Mouse (Mus musculus): Measurements from ENCODE around the gene Srsf6.

Srsf6 gene

DNA sequence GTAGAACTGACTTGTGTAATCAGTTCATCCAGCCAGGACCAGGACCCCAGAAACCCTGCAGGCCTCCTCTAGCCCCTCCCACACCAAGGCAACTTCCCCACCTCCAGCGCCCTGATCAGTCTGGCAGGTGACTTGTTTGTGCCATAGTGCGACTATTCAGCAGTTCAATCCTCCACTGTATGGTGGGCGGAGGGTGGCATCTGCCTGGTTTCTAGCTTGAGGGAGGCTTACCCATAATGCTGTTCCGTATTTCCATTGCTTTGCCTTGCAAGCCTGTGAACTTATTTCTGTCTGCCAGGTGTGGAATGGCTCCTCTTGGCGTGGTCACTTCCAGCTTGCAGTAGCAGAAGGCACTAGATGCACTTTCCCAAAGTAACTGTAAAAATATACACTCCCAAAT, 8.5 kb upstream of the Srsf6 start:
- no peak for DNase-seq (ENCODE audit: low read depth, low spot score)
- no peaks in the 10 kb centered on the region for H3K36me3 ChIP-seq (ENCODE audit: control insufficient read depth, insufficient read depth, low read length, poor library complexity, severe bottlenecking)
- H3K27me3 ChIP-seq (ENCODE audit: control insufficient read depth, insufficient read depth, low read length, poor library complexity, severe bottlenecking), result no peaks in the 10 kb centered on the region

DNA sequence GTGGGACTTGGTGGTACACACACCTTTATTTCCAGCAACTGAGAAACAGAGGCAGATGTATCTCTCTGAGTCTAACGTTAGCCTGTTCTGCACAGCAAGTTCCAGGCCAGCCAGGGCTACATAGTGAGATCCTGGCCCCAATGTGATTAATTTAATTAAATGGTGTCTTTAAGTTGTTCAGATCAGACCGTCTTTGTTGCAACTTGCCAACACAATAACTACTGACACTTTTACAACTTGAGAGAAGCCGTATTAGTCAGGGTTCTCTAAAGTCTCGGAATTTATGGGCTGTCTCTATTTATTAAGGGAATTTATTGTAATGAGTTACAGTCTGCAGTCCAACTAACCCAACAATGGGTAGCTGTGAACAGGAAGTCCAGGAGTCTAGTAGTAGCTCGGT, 7.2 kb upstream of the Srsf6 start:
- H3K27me3 ChIP-seq (ENCODE audit: control insufficient read depth, insufficient read depth, low read length, poor library complexity, severe bottlenecking), result no peaks in the 10 kb centered on the region
- no peak for DNase-seq (ENCODE audit: low read depth, low spot score)
- no peaks in the 10 kb centered on the region for H3K36me3 ChIP-seq (ENCODE audit: control insufficient read depth, insufficient read depth, low read length, poor library complexity, severe bottlenecking)

DNA sequence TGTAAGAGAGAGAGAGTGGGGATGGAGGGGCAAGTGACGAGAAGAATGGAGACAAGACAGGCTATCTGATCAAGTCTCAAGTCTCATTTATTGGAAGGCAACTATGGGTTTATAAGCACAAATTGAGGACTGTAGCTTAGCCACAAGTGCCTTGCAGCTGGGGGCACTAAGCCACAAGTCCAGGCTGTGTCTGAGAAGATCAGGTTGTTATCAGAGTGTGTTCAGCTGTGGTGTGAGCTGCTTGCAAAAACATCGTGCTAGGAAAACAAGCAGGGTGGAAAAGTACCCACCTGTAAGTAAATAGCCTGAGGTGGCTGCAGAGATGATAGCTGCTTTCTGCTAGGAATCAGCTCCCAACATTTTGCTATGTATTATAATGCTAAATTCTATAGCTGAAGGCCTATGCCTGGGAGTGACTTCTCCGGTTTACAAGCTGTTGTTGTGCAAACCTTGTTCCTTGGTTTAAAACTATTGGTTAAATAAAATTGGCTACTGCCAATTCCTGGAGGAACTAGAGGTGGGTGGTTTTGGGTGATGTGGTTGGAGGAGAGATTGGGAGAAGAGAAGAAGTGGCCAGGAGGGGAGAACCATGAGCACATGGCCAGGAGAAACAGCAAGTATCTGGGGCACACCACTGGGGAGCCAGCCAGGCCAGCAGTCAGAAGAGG, 3.3 kb upstream of the Srsf6 start:
- Histone ChIP-seq H3K36me3 (ENCODE audit: control insufficient read depth, insufficient read depth, low read length, poor library complexity, severe bottlenecking) (no peaks in the 10 kb centered on the region), H3K27me3 (ENCODE audit: control insufficient read depth, insufficient read depth, low read length, poor library complexity, severe bottlenecking) (no peaks in the 10 kb centered on the region)
- DNase-seq (ENCODE audit: low read depth, low spot score), result no peak

DNA sequence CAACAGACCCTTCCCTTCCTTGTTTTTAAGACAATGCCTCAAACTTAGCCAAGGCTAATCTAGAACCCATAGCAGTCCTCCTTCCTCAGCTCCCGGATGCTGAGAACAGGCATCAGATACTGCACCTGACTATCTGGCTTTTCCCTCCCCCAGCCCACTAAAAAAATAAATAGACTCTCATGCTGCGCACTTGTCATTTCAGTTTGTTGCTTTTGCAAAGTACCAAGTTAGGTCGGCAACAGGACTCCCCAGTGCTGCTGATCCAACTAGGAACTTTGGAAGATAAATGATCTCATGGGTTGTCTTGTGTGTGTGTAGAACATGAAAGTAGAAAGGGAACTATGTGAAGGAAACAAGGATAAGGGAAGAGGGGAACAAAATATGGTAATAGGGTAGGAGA, 1.6 kb upstream of the Srsf6 start:
- no peak for DNase-seq (ENCODE audit: low read depth, low spot score)
- Histone ChIP-seq H3K36me3 (ENCODE audit: control insufficient read depth, insufficient read depth, low read length, poor library complexity, severe bottlenecking) (peaks cover 12% of the 10 kb centered on the region), H3K27me3 (ENCODE audit: control insufficient read depth, insufficient read depth, low read length, poor library complexity, severe bottlenecking) (no peaks in the 10 kb centered on the region)

DNA sequence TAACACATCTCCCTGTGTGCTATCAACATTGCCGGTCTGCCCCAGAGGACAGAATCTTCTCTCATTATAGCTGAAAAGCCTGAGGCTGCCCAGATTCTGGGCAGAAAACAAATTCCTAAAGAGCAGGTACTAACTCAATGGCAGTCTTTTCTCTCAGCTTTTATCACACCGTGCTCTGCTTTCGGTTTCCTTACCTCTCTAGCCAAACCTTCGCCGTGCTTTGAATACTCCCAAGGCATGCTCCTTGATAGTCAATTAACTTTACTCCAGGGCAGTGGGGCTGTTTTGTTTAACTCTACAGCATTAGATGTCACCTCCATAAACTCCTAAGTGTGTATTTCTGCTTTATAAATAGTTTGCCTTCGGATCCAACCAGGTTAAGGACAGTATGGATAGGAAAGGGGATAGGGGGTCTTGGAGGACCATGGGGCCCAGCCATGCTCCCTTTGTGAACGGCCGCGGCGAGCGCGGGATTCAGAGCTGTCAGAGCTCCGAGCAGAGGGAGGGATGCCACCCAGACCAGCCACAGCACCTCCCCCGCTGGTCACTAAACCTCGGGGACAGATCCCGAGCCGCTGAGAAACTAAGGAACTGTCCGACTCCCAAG, 709 bp upstream of the Srsf6 start:
- peak; percentile 40 for DNase-seq (ENCODE audit: low read depth, low spot score)
- Histone ChIP-seq H3K36me3 (ENCODE audit: control insufficient read depth, insufficient read depth, low read length, poor library complexity, severe bottlenecking) (peaks cover 13% of the 10 kb centered on the region), H3K27me3 (ENCODE audit: control insufficient read depth, insufficient read depth, low read length, poor library complexity, severe bottlenecking) (no peaks in the 10 kb centered on the region)

DNA sequence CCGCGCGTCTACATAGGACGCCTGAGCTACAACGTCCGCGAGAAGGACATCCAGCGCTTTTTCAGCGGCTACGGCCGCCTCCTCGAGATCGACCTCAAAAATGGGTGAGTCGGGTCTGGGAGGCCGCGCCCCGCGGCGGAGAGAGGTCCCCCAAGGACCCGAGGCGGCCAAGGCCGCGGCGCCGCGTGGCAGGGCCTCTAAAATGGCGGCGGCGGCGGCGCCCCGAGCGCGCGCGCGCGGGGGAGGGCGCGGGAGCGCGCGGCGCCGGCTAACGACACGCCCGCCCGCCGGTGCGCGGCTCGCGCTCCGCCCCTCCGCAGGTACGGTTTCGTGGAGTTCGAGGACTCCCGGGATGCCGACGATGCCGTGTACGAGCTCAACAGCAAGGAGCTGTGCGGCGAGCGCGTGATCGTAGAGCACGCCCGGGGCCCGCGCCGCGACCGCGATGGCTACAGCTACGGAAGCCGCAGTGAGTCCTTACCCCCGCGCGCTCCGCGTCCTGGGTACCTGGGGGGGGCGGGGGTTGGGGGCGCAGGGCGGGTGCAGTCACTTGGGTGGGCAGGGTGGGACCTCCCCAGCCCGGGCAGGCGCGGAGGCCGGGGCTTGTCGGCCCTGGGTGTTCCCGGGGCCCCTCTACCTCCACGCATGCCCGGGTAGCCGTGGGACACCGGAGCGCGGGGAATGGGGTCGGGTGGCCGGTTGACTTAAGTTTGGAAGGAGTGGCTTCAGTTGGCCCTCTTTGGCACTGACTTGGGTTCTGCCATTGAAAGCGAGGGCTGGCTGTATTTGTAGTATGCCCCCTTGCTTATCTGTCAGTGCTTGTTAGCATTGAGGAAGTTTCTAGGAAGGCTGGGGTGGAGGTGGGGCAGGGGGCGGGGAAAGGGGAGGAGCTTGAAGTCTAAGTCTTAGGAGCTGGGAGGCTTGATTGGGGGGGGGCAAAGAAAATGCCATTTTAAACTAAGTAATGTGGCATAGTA, 634 bp downstream of the Srsf6 start:
- H3K36me3 ChIP-seq (ENCODE audit: control insufficient read depth, insufficient read depth, low read length, poor library complexity, severe bottlenecking), result peaks cover 17% of the 10 kb centered on the region
- H3K27me3 ChIP-seq (ENCODE audit: control insufficient read depth, insufficient read depth, low read length, poor library complexity, severe bottlenecking), result no peaks in the 10 kb centered on the region
- peak; percentile 75 for DNase-seq (ENCODE audit: low read depth, low spot score)

DNA sequence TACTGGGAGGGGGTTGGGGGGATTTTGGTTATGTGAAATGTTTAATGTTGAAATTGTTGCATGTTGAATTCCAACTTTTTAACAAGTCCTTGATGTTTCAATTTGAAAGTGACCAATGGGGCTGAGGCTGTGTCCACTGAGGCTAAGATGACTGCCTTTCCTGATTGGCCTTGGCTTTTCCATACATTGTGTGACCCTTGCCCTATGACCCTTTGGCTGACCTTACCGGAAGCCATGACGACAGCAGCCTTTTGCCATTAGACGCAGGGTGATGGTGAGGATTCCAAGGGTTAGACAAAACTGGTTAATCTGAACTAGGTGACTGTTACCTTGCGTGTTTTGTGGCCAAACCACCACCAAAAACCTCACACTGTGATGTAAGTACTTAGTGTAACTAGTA, 1.4 kb downstream of the Srsf6 start:
- Histone ChIP-seq H3K27me3 (ENCODE audit: control insufficient read depth, insufficient read depth, low read length, poor library complexity, severe bottlenecking) (no peaks in the 10 kb centered on the region), H3K36me3 (ENCODE audit: control insufficient read depth, insufficient read depth, low read length, poor library complexity, severe bottlenecking) (peaks cover 19% of the 10 kb centered on the region)
- no peak for DNase-seq (ENCODE audit: low read depth, low spot score)

DNA sequence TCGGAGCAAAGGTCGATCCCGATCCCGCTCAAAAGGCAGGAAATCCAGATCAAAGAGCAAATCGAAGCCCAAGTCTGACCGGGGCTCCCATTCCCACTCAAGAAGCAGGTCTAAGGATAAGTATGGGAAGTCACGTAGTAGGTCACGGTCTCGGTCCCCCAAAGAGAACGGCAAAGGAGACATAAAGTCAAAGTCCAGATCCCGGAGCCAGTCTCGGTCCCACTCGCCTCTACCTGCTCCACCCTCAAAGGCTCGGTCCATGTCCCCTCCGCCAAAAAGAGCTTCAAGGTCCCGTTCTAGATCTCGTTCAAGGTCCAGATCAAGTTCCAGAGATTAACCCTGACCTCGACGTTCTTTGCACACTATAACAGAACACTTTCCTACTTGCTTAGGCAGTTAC, 3.1 kb downstream of the Srsf6 start:
- DNase-seq (ENCODE audit: low read depth, low spot score), result no peak
- peaks cover 24% of the 10 kb centered on the region for H3K36me3 ChIP-seq (ENCODE audit: control insufficient read depth, insufficient read depth, low read length, poor library complexity, severe bottlenecking)
- no peaks in the 10 kb centered on the region for H3K27me3 ChIP-seq (ENCODE audit: control insufficient read depth, insufficient read depth, low read length, poor library complexity, severe bottlenecking)

DNA sequence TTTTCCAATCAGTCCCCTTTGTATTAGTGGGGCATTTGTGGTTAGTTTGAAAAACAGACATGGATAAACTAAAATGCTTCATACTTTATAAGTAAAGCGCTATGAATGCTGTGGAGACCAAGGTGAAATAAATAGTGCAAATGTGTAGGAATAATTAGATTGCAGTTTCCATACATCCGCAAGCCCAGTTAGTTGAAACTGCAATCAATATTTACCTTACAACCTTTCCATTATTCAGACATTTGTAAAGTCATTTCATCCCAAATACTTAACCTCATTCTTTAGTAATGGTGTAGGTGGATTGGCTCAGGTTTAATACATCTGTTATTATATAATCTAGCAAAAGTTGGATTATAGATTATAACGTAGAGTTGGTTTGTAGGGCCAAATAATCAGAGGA, 4.4 kb downstream of the Srsf6 start:
- Histone ChIP-seq H3K27me3 (ENCODE audit: control insufficient read depth, insufficient read depth, low read length, poor library complexity, severe bottlenecking) (no peaks in the 10 kb centered on the region), H3K36me3 (ENCODE audit: control insufficient read depth, insufficient read depth, low read length, poor library complexity, severe bottlenecking) (peaks cover 26% of the 10 kb centered on the region)
- no peak for DNase-seq (ENCODE audit: low read depth, low spot score)

DNA sequence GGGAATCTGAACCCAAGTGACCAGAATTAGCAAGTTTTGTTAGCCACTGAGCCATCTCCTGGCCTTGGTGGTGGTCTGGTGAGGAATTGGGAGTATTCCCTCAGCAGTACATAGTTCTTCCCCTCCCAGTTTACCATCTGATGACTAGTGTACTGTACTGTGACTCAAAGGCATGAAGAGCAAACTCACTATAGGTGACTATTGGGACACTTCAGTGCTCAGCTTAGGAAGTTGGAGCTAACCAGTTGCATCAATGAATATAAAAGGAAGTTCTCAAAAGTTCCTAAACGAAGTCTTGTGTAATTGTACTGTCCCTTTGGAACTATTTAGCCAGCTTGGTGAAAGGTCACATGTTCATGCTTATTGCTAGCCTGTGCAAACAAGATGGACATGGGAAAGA, 8.2 kb downstream of the Srsf6 start:
- peaks cover 3% of the 10 kb centered on the region; the same call in 1 of the 2 replicates for H3K27me3 ChIP-seq (ENCODE audit: control insufficient read depth, insufficient read depth, low read length, poor library complexity, severe bottlenecking)
- H3K36me3 ChIP-seq (ENCODE audit: control insufficient read depth, insufficient read depth, low read length, poor library complexity, severe bottlenecking), result peaks cover 17% of the 10 kb centered on the region
- DNase-seq (ENCODE audit: low read depth, low spot score), result no peak

DNA sequence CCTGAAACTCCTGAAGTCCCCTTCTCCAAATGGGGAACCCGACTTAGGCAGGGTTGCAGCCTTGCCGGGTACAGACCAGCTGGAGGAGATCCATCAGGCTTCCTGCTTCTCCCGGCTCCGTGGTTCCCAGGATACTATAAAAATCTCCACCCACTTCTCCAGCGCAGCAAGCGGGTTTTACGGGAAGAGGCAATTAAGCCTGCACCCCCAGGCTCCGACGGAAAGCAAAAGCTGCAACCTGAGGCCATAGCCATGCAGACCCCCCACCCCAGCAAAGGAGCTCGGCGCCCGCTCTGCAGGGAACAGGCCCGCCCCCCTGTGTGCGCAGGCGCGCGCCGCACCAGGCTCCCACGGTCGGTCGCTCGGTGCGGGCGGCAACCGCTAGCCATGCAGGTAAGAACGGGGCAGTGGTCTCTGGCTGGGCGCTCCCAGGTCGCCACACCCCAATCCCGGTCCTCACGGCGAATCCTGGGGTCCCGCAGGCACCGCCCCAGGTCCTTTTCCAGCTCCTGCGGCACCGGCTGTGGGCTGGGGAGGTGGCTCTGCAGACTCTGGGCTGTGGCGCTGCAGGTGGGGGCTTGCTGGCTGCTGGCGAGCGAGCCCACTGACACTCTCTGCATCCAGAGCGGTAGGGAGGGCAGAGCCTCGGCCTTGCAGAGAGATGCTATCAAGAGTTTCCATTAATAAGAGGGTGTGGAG, 12.0 kb downstream of the Srsf6 start, which contains the start of gene L3mbtl1:
L3mbtl1 (plus strand) TSS at position 325 of the 699 bp plus-strand sequence.
- no peak for DNase-seq (ENCODE audit: low read depth, low spot score)
- Histone ChIP-seq H3K27me3 (ENCODE audit: control insufficient read depth, insufficient read depth, low read length, poor library complexity, severe bottlenecking) (peaks cover 3% of the 10 kb centered on the region; the same call in 1 of the 2 replicates), H3K36me3 (ENCODE audit: control insufficient read depth, insufficient read depth, low read length, poor library complexity, severe bottlenecking) (peaks cover 7% of the 10 kb centered on the region)

DNA sequence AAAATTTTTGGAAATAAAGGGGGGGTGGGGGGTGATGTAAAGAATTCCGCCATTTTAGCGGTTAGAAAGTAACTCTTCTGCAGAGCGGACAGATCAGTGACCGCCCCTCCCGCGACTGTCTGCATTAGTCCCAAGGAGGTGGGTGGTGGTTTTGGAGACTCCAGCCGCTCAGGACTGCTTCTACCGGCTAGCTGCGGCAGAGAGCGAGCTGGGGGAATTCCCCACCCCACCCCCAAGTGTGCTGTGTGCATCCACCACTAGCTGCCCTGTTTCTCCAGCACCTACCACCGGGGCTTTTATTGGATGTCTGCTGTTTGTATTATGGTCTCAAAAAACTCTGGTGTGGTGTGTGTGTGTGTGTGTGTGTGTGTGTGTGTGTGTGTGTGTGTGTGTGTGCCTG, 12.6 kb downstream of the Srsf6 start:
- H3K36me3 ChIP-seq (ENCODE audit: control insufficient read depth, insufficient read depth, low read length, poor library complexity, severe bottlenecking), result peaks cover 5% of the 10 kb centered on the region
- peak; percentile 31 for DNase-seq (ENCODE audit: low read depth, low spot score)
- peaks cover 3% of the 10 kb centered on the region; the same call in 1 of the 2 replicates for H3K27me3 ChIP-seq (ENCODE audit: control insufficient read depth, insufficient read depth, low read length, poor library complexity, severe bottlenecking)

DNA sequence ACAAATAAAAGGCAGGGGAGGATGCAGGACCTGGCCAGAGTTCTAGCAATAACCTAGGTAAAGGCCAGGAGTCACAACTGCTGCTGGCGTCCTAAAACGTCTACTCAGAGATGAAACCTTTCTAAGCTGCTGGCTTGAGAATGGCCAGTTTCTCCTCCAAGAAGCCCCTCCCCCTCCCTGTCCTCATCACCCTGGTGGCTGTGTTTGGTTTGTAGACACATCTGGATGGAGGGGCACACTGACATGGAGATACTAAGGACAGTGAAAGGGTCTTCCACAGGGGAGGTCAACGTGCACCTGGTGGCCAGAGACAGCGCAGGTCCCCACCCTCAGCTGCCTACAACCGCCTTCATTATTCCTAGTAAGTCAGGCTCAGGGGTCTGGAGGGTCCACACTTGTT, 15.6 kb downstream of the Srsf6 start:
- peaks cover 3% of the 10 kb centered on the region; the same call in 1 of the 2 replicates for H3K27me3 ChIP-seq (ENCODE audit: control insufficient read depth, insufficient read depth, low read length, poor library complexity, severe bottlenecking)
- no peaks in the 10 kb centered on the region for H3K36me3 ChIP-seq (ENCODE audit: control insufficient read depth, insufficient read depth, low read length, poor library complexity, severe bottlenecking)
- no peak for DNase-seq (ENCODE audit: low read depth, low spot score)

DNA sequence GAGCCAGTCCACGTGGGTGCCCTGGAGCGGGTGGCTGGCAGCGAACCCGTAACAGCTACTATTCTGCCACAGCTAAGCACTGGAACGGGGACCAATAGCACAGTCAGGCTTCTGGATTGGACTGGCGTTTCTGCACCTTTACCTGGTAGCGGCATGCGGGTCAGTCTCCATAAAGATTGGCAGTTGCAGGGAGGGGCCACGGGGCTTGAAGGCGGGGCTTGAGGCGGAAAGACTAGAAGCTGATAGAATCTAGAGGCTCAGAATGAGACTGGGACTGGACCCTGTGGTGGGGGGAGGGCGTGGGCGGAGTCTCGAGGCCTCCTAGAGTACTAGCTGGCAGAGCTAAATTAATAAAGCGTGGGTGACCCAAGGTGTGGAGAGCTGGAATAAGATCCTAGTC, 16.4 kb downstream of the Srsf6 start:
- peaks cover 3% of the 10 kb centered on the region; the same call in 1 of the 2 replicates for H3K27me3 ChIP-seq (ENCODE audit: control insufficient read depth, insufficient read depth, low read length, poor library complexity, severe bottlenecking)
- no peak for DNase-seq (ENCODE audit: low read depth, low spot score)
- H3K36me3 ChIP-seq (ENCODE audit: control insufficient read depth, insufficient read depth, low read length, poor library complexity, severe bottlenecking), result no peaks in the 10 kb centered on the region

Measured in splenic B cell, adult 2 months (primary cell).